Mouse (Mus musculus) limb, embryonic 15.5 days (tissue): ENCODE measurements around the gene Hyal4. TPM values are rescaled to one million over a fixed set of nuclear protein-coding genes. Genes with fewer than 3 reads are reported as not detected.

Experiments used
- polyA plus RNA-seq: library from polyadenylated mRNA; unstranded; fragments of >200 nt; fragmentation: Nextera tagmentation; extraction: Ambion mirVana; gene quantifications from 2 replicates; pipeline ENCODE4 v1.2.1, GENCODE M21; 2015

Gene Hyal4
- polyA plus RNA-seq, 1 experiment from 2014 or later: 0.05 TPM

Other genes with a start within 250 kb of the Hyal4 start
- 0.05 TPM in 1 of 2 replicates, not detected in the other for gene Iqub, start 233.3 kb upstream of the Hyal4 start, polyA plus RNA-seq
- gene Ndufa5, start 220.3 kb upstream of the Hyal4 start, polyA plus RNA-seq: 305 and 311 TPM in 2 replicates
- 0.05 TPM in 1 of 2 replicates, not detected in the other for gene Asb15, start 220.2 kb upstream of the Hyal4 start, polyA plus RNA-seq
- gene Lmod2, start 150.6 kb upstream of the Hyal4 start, polyA plus RNA-seq: 2.3 and 9.9 TPM in 2 replicates
- 63.0 and 65.8 TPM in 2 replicates for gene Wasl, start 83.3 kb upstream of the Hyal4 start, polyA plus RNA-seq
- gene Hyal6, start 15.1 kb upstream of the Hyal4 start, polyA plus RNA-seq: not detected in 2 replicates
- gene Spam1, start 42.9 kb downstream of the Hyal4 start, polyA plus RNA-seq: not detected in 2 replicates
- not detected in 2 replicates for gene Hyal5, start 109.7 kb downstream of the Hyal4 start, polyA plus RNA-seq
- gene Tmem229a, start 208.0 kb downstream of the Hyal4 start, polyA plus RNA-seq: 0.69 and 0.92 TPM in 2 replicates